Mouse (Mus musculus) frontal cortex, postnatal 36 days (tissue): ENCODE measurements around the gene Atp2a2.
A peak's percentile ranks its signal among the peaks of the same experiment; 100 is the strongest.

ENCODE experiments used
- DNase-seq, 2 experiments: peaks; one replicate each; pipeline ENCODE4 v3.0.0; 2022; ENCODE audit warnings: low spot score in 2 of 2

The Atp2a2 gene

DNA sequence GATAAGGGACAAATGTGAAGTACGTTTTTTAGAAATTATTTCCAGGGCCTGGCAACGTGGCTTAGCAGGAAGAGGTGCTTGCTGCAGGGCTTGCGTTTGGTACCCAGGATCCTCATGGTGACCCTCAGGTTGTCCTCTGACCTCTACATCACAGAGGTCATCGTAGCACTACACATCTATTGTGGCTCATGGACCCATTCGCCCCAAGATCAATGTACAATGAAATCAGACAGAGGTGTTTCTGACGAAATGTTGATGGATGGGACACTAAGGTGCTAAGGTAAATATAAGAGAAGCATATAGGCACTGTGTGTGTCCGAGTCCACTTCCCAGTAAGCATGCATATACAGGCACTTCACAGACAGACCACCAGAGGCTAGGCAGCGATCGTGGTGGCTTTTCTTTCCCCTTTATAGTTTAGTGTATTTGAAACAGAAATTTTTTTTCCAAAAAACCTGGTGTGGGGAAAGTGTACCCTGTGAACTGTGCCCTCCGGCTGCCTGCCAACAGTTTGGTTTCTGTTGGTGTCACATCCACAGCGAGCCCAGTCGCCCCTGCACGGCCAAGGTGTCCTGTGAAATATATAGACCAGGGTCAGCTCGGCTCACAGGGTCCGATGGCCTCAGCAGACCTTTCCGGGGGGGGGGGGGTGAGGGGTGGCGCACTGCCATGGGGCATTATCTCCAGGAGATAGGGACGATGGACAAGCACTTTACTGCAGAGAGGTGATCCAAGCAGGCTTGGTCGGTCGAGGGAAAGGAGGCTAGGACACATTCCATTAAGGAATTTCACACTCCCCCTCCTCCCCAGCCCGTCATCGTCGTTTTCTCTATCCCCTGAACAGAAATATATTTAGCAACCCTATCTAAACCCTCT lies 18.5 kb upstream of the Atp2a2 start:
- DNase-seq = no peak

DNA sequence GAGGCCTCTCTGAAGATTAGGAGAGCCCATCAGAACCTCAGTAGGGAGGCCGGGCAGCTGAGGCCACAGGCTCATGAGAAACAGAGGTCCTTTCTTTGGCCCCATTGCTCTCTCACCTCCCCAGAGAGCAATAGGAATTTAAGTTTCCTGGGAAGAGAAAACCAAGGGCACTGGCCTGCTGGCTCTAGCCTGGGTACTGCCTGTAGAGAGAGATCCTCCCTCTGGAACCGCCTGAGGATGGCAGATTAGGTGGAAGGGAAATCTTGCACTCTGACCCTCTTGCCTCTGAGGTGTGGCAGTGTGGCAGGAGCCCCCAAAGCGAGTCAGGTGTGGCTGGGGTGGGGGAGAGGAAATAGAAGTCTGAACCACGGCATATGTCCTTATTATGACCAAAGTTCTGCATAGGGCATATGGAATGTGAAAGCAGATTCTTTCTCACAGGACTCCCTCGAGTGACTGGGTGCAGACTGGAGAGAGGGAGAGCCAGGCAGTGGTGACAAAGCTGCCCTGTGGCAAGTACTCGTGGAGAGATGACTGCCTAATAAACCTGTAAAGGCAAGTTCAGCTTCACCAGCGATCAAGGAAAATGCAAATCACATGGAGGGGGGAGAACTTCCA lies 17.1 kb upstream of the Atp2a2 start:
- no peak for DNase-seq

DNA sequence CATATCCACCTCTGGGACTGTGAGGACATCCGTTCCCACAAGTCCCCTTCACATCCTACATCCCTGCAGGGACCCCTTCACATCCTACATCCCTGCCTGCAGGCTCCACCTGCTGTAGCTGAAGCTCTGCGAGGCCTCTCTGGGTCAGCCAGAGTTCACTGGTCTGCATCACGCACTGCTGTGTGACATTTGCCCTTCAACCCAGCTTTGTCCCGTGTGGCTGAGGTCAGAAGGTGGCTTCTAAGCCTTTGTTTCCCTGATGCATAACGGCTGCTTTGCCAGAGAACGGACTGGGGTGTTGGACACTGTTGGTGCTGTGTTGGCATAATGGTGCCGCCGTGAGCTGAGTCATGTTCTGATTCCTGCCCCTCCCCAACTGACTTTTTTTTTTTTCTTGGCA lies 16.2 kb upstream of the Atp2a2 start:
- no peak for DNase-seq

DNA sequence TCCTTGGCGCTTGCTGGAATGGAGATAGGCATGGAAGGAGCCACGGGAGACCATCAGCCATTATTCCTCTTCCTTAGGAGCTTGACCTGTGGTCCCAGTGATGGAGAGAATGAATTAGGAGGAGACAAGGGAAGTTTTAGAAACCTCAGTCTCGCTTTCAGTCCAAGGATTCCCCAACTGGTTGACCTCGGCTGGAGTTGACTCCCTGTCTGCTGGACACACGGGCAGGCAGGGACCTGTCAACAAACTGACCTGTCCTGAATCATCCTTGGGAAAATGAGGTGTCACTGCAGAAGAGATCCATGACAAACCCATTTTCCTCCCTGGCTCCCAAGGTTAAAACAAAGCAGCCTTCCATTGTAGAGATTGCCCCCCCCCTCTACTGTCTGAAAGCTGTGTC lies 14.9 kb upstream of the Atp2a2 start:
- DNase-seq = no peak

DNA sequence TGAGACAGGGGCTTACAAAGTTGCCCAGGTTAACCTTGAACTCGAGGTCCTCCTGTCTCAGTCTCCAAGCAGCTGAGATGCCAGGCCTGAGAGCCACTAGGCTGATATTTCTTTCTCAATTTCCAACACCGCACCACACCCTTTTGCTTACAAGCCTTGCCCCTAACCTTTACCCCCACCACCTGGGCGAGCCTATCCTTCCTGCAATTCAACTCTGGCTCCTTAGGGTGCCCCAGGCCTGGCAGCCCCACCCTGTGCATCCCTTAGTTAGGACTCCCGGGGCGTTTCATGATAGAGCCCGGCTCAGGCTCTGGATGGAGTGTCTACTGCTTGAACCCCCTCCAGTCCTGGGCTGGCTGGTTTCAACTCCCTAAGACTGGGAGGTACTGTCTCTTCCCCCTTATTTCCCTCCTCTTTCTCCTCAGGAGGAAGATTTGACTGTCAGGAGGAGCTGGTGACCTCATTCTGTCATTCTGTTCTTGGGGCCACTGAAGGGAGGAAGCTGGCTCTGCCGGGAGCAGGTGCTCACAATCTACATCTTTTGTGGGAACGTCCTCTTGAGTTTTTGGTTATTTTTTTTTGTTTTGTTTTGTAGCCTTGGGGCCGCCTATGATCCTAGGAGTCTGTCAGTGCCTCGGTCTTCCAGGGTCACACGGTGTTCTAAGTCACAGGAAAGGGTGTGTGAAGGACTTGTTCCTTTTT lies 14.2 kb upstream of the Atp2a2 start:
- no peak for DNase-seq

DNA sequence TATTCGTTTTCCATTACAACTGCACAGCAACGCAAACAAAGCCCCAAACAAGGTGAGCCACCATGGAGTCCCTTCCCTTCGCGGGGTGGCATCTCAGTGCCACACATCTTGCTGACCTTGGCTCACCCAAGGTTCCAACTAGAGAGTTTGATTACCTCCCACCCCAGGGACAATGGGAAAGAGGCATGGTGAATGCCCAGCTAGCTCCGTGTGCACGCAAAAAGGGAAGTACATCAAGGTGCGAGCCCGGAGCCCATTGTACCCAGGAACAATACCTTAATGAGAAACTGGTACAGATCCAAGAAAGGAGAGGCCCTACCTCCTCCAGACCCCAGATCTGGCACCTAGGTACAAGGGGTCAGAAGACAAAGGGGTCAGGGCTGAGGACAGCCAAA lies 12.1 kb upstream of the Atp2a2 start:
- DNase-seq = no peak

DNA sequence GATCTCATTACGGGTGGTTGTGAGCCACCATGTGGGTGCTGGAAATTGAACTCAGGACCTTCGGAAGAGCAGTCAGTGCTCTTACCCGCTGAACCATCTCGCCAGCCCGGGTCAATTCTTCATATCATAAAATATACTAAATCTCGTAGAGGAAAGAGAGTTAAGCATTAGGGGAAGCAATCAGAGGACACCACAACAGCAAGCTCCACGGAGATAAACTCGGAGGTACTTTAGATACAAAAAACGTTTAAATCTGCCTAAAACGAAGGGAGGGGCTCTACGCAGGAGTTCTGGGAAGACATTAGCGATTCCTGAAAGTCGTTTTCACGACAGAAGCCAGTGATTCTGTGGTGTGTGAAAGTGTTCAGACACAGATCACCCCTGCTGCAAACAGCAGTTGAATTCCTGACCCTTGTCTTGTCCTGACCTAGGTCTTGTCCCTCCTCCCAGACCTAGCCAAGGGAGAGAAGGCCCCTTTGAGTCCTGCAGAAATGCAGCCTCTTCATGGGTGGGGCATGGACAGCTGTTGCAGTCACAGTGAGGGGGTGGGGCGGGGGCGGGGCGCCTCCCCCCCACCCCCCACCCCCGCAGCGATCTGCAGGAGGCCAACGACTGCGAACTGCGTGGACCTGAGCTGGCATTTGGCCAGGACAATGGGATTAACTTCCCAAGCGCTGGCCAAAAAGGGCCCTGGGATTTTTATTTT lies 11.5 kb upstream of the Atp2a2 start:
- no peak for DNase-seq

DNA sequence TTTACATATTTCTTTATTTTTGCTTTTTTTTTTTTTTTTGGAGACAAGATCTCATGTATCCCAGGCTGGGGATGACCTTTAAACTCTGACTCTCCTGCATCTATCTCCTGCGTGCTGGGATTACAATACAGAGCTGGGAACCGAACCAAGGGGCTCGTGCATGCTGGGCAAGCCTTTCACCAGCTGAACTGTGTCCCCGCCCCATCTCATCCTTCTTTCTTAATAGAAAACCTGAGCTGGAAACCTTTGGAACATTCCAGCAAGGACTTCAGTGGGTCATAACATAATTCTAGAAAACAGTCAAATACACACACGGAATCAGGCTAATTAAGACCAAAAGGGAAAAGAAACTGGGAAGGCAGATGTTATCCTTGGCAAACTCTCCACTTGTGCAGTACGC lies 10.0 kb upstream of the Atp2a2 start:
- no peak for DNase-seq

DNA sequence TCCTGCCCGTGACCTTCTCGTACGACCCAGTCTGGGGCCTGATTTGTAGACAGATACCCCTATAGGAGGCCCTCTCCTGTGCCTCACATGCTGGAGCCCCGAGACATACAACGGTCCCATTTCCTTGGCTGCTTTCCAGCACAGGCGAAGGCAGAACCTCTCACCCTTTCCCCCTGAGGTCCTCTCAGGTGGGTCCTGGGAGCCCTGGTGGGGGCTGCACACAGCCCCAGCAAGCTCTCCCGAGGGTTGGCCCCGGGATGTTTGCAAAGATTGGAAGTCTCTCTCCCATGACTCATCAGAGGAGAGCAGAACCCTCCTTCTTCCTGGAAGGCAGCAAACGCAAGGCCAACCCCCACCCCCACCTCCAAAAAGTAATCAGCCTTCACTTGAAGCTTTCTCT lies 9.4 kb upstream of the Atp2a2 start:
- DNase-seq = no peak

DNA sequence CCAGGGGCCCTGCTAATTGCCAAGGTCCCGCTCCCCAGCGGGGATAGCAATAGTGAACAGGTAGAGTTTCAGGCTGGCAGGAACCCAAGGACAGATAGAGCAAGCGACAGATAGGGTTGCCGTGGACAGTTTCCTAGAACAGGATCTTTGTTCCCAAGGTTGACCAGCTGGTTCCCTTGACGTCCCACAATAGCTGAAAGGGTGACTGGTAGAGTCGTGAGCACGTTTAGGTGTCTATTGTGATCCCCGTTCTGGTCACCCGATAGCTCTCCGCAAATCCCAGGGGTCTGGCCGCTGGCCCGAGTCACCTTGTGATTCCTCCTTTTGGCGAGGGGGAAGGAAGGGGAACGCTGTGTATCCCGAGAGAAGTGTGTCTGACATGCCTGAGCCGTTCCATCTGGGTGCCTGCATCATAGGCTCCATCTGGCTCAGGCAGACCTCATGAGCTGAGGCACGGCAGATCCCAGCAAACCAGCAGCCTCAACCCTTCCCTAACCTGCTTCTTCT lies 8.7 kb upstream of the Atp2a2 start:
- no peak for DNase-seq

DNA sequence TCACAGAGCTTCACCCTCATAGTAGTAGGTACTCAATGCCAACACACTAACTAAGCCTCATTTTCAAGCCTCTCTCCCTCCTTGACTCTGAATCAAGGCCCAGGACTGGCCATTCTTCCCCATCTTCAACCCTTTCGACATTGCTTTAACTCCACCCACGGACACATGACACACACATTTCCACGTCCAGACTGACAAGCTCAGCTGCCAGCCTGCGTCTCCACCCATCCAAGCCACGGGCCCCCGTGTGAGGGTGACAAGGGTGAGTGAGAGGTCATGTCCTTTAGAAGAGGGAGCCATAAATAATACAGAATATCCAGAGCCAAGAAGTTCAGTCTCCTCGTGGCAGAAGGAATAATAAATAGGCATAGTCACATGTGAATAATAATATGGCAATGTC lies 7.6 kb upstream of the Atp2a2 start:
- no peak for DNase-seq

DNA sequence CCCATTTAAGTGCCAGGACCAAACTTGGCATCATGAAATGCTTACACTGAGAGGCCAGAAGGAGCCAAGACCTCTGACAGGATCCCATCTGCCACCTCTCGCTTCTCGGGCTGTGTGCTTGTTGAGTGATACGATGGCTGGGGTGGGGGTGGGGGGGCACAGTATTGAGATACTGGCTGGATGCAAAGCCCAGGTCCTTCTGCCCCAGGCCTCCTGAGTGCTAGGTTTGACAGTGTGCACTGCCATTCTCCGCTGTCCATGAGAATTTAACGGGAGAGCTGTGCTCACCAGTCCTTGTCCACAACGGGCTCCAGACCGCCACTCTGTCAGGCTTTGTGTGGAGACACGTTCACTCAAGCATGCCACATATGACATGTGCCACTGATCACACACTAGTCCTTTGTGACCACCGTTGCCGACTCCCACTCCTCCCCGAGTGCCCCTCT lies 6.9 kb upstream of the Atp2a2 start:
- DNase-seq = no peak

DNA sequence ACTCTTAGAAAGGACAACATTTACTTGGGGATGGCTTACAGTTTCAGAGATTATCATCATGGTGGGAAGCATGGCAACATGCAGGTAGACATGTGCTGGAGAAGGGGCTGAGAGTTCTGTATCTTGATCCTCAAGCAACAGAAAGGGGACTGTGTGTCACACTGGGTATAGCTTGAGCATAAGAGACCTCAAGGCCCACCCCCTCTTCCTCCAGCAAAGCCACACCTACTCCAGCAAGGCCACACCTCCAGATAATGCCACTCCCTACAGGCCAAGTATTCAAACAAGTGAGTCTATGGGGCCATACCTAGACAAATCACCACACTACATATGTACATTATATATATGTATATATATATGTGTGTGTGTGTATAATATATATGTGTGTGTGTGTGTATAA lies 5.4 kb upstream of the Atp2a2 start:
- DNase-seq = no peak

DNA sequence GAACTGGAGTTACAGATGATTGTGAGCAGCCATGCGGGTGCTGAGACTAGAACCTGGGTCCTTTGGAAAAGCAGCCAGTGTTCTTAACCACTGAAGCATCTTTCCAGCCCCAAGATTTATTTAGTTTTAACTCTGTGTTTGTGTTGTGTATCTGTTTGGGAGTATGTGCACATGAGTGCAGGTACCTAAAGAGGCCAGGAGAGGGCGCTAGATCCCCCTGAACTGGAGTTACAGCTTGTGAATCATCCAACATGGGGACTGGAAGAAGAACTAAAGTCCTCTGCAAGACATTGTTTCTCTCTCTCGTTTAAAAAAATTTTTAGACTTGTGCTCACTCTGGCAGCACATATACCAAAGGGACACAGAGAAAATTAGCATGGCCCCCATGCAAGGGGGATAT lies 4.4 kb upstream of the Atp2a2 start:
- no peak for DNase-seq

DNA sequence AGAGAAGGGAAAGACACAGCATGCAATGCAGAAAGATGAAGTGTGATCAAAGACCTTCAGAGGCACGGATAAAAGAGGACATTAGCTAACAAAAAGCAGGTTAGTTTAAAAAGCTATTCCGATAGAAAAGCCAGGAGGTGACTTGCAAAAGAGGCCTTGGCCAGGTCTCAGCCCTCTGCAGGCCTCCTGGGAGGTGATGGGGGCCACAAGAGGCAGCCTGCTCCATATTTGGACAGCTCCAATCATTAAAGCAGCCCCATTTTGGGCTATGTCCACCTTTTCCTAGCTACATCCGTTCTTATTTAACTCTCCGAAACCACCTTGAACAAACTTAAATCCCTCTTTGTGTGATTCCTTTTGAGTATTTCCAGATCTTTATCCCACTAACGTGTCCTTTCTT lies 3.5 kb upstream of the Atp2a2 start:
- no peak for DNase-seq

DNA sequence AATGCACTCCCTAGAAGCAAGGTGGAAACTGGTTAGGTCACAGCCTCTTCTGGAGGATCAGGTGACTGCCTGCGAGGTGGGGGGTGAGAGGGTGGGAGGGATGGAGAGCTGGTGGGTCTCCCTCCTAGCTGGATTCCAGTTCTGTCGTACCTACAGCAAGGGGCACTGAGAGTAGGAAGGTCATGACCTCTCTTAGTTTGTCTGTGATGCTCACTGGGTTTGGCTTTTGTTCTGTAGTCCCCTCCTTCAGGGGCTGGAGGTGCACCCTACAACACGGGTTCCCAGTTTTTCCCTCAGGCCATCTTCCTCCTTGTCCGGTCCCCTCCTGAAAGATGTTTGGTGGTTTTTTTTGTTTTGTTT lies 1.7 kb upstream of the Atp2a2 start:
- no peak for DNase-seq

DNA sequence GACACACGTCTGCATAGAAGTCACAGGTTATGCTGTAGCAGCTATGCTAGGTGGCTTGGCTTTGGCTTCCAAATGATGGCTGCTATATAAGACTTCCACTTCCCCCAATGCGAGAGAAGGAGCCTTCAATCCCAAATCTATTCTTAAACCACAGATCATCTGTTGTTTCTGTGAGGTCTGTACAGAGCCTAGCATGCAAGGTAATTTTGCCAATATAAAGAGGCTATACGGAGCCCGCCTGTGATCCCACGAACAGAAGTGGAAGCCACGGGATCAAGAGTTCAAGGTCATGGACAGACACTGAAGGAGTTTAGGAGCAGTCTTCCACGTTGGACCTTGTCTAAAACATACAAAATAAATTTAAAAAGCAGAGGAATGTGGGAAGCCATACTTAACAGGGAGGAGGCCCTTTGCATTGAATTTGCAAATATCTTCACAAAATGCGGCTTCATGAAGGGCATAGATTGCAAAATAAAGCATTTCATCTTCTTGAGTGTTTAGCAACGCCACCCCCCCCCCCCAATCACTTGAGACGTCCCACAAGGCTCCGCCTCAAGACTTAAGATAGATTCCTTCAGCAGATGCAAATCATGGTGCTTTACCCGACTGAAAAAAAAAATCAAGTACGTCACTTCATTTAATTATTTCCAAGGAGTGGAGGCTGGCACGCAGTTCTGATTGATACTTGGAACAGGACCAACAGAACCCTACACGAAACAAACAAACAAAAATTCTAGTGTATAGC lies 1.2 kb upstream of the Atp2a2 start:
- DNase-seq = no peak

DNA sequence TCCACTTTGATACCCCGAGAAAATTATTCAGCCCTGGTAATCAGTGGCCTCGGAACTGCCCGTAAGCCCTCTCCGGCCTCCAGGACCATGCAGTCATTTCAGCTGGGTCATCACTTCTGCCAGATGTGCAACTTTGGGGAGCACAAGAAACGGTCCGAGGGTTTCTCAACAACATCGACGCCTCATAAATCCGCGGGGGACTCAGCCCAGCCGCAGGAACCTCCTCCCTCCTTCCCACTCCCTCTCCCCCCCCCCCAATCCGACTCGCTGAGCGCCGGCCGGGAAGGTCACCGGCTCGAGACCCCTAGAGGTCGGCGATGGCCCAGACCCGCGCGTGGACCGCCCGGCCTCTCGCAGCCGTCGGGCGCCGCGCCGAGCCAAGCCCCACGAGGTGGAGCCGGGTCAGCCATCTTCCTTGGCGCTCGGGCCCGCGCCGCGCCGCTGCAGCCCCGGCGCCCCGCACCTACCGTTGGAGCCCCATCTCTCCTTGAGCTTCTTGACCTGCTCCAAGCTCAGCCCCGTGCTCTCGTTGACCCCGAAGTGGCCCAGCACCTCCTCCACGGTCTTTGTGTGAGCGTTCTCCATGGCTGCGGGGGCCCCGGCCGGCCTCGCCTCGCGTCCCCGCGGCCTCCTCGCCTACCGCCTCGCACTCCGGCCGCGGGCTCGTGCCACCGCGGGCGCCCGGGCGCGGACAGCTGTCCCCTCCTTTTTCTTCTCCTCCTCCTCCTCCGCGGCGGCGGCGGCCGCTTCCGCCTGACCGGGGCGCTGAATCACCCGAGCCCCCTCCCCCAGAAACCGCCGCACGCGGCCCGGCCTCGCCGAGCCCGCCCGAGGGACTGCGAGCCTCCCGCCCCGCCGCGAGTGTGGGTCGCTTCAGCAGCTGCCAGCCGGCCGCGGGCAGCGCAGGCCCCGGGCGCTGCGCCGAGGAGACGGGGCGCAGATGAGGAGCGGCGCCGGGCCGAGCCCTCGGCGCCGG lies 636 bp downstream of the Atp2a2 start:
- peak in 1 of 2 experiments; percentile 40 for DNase-seq

DNA sequence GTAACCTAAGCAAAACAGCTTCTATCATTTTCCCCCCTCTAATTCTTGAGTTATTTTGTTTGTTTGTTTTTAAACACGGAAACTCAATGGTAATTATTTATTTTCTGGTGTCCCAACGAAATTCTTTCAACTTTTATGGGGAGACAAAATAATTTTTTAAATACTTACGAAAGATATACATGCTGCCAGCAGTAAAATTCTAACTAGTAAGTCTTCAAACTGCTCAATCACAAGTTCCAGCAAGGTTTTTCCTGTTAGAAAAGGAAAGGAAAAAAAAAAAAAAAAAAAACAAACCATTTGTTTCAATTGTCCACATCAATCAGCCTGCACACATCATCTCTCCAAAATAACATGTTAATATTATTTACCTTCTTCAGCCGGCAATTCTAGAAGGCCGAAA lies 1.5 kb downstream of the Atp2a2 start:
- DNase-seq = no peak

DNA sequence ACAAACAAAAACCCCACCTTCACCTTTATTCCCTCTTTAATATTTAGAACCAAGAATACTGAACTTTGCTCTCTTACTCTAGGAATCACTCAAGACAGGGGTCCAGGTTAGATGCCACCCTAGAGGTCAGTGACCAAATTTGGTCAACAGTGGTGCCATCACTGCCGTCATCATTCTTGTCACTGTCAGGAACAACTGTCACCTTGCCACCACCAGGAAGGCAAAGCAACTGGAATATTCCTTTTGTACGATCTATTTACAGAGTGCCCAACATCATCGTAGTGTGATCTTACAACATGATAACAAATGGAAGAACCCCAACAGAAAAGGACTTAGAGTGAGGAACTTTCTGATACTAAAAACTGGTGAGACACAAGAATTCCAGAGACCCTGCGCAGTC lies 1.9 kb downstream of the Atp2a2 start:
- no peak for DNase-seq
